Mouse (Mus musculus) hindbrain, embryonic 16.5 days (tissue): ENCODE results near the gene Fam102a. TPM values are rescaled to one million over a fixed set of nuclear protein-coding genes. Genes with fewer than 3 reads are reported as not detected.

Experiments
- ATAC-seq: fragments of 200-750 bp; cut with Nextera tagmentation; 2 replicates; pipeline ENCODE4 v1.8.0; 2017; ENCODE audit warnings: moderate TSS enrichment, moderate library complexity
- H3K27ac ChIP-seq: fragments of 300-500 bp; sonication (generic); 2 replicates; pipeline ENCODE4 v1.5.1; 2014; ENCODE audit warnings: low read depth, mild to moderate bottlenecking, control low read depth, low read length, moderate library complexity
- H3K27me3 ChIP-seq: fragments of 300-500 bp; sonication (generic); replicated peaks from 2 replicates; pipeline ENCODE4 v1.6.1; 2014; ENCODE audit warnings: low read length; ENCODE audit not compliant: control insufficient read depth, insufficient read depth
- H3K36me3 ChIP-seq: fragments of 300-500 bp; sonication (generic); 2 replicates; pipeline ENCODE4 v1.6.1; 2014; ENCODE audit warnings: mild to moderate bottlenecking, low read length, moderate library complexity, mixed read lengths; ENCODE audit not compliant: control insufficient read depth, insufficient read depth
- H3K4me1 ChIP-seq: fragments of 300-500 bp; sonication (generic); 2 replicates; pipeline ENCODE4 v1.6.1; 2014; ENCODE audit warnings: low read depth, low read length; ENCODE audit not compliant: control insufficient read depth, insufficient read depth
- H3K4me2 ChIP-seq: fragments of 300-500 bp; sonication (generic); 2 replicates; pipeline ENCODE4 v1.6.1; 2014; ENCODE audit warnings: mild to moderate bottlenecking, low read length, control low read depth, moderate library complexity
- H3K4me3 ChIP-seq: fragments of 300-500 bp; sonication (generic); 2 replicates; pipeline ENCODE4 v1.5.1; 2014; ENCODE audit warnings: mild to moderate bottlenecking, low read length, control low read depth, moderate library complexity
- H3K9ac ChIP-seq: fragments of 300-500 bp; sonication (generic); 2 replicates; pipeline ENCODE4 v1.6.1; 2014; ENCODE audit warnings: low read depth, mild to moderate bottlenecking, control low read depth, low read length, moderate library complexity
- H3K9me3 ChIP-seq: fragments of 300-500 bp; sonication (generic); 2 replicates; pipeline ENCODE4 v1.6.1; 2014; ENCODE audit warnings: mild to moderate bottlenecking, low read length, moderate library complexity; ENCODE audit not compliant: control insufficient read depth
- WGBS: fragments of 180-500 bp; shearing (Covaris S2); extraction: QIAGEN DNeasy Blood & Tissue Kit; methylation state at CpG from one replicate; pipeline ENCODE4 v1.1.7; 2014; 5-methylcytosine and 5-hydroxymethylcytosine counted together
- polyA plus RNA-seq: library from polyadenylated mRNA; unstranded; fragments of >200 nt; fragmentation: Nextera tagmentation; extraction: Ambion mirVana; gene quantifications from 2 replicates; pipeline ENCODE4 v1.2.1, GENCODE M21; 2015

Gene Fam102a
- polyA plus RNA-seq, 1 experiment from 2014 or later: 7.3 TPM

GRCm38 (mm10) chr2:32596725-32597124 lies 61.6 kb downstream of the Fam102a start:
- H3K27ac ChIP-seq: peak overlapping the region; percentile 60
- no peaks in the 10 kb centered on the region for H3K4me1 ChIP-seq
- no peak overlapping the region for H3K9ac ChIP-seq
- H3K4me3 ChIP-seq: no peak overlapping the region
- no peaks in the 10 kb centered on the region for H3K9me3 ChIP-seq
- H3K4me2 ChIP-seq: no peak overlapping the region
- H3K36me3 ChIP-seq: peaks cover 5% of the 10 kb centered on the region; the same call in 1 of the 2 replicates
- 71% methylated on average over 13 of the region's 13 CpGs for WGBS
- H3K27me3 ChIP-seq: no peaks in the 10 kb centered on the region
- peak; percentile 32; the same call in 1 of the 2 replicates for ATAC-seq

- no peak overlapping the region for H3K4me3 ChIP-seq
- H3K27me3 ChIP-seq: no peaks in the 10 kb centered on the region
- H3K4me2 ChIP-seq: no peak overlapping the region
- no peak overlapping the region for H3K9ac ChIP-seq
- peak overlapping the region; percentile 60 for H3K27ac ChIP-seq
- H3K9me3 ChIP-seq: no peaks in the 10 kb centered on the region
- H3K4me1 ChIP-seq: no peaks in the 10 kb centered on the region
- peaks cover 5% of the 10 kb centered on the region; the same call in 1 of the 2 replicates for H3K36me3 ChIP-seq
- WGBS: 85% methylated on average over 5 of the region's 5 CpGs
- no peak for ATAC-seq
Measured at GRCm38 (mm10) chr2:32597248-32597647, 62.1 kb downstream of the Fam102a start.

DNA sequence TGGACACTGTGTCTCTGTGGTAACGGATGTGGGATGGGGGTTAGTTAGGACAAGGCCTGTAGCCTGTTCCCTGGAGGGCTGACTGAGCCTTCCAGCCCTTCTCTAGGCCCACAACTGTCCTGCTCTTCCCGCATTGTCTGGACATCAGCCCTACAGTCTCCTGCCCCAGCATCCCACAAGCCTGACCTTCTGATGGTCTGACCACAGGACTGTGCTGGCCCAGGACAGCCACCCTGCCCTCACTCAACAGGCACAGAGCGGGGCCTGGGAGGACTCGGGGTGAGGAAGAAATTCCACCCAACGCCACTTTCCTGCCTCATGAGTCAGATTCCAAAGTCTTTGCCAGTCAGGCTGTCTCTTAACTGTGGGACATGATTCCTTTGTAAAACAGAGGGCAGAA lies 62.6 kb downstream of the Fam102a start:
- Histone ChIP-seq H3K36me3 (peaks cover 5% of the 10 kb centered on the region; the same call in 1 of the 2 replicates), H3K27me3 (no peaks in the 10 kb centered on the region), H3K9ac (no peak overlapping the region), H3K27ac (no peak overlapping the region), H3K4me2 (no peak overlapping the region), H3K4me1 (no peaks in the 10 kb centered on the region), H3K9me3 (no peaks in the 10 kb centered on the region), H3K4me3 (no peak overlapping the region)
- 86% methylated on average over 5 of the region's 5 CpGs for WGBS
- no peak for ATAC-seq

DNA sequence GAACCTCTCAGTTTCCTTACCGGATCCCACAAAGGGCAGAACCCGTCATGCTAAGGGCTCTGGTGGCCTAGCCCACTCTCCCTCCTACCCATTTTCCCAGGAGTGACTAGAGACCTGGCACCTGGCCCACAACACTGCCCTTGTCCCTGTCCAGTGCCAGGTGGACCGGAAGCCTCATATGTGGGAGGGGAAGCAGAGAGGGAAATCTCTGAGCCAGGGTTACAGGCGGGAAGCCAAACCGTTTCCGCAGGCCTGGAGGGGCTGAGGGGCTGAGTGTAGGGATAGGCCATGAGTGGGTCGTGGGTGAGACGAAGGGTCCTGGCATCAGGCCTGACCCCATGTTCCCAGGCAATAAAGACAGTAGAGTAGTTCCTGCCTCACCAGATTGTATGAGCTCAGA lies 63.4 kb downstream of the Fam102a start:
- H3K27ac ChIP-seq: no peak overlapping the region

DNA sequence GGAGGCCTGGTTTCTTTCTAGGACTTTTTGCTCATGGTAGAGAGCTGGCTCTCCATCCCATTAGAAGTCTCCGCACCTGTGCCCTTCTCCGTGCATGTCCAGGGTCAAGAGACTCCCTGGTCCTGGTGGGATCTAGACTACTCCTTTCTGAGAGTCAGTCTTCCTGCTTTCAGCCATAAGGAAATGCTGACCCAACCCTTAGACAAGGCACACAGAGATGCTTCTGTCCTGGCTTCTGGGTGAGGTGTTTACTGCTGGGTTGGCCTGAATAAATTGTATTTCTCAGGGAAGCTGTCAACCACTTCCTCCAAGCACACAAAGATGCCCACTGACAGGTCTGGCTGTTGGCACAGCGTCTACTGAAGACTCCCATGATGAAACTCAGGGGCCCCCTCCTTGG lies 64.3 kb downstream of the Fam102a start, which contains the start of gene St6galnac6:
Gene St6galnac6 (plus strand): TSS at position 301 of the 400 bp plus-strand sequence.
- H3K4me1 ChIP-seq: no peaks in the 10 kb centered on the region
- WGBS: 94% methylated on average over 3 of the region's 3 CpGs
- no peak within 1 kb of the TSS for H3K27ac ChIP-seq
- H3K36me3 ChIP-seq: peaks cover 5% of the 10 kb centered on the region; the same call in 1 of the 2 replicates
- no peak within 1 kb of the TSS for H3K9ac ChIP-seq
- no peaks in the 10 kb centered on the region for H3K9me3 ChIP-seq
- no peak within 1 kb of the TSS for H3K4me3 ChIP-seq
- no peak for ATAC-seq
- no peak within 1 kb of the TSS for H3K4me2 ChIP-seq
- no peaks in the 10 kb centered on the region for H3K27me3 ChIP-seq

More for the DNA sequence above, 63.4 kb downstream of the Fam102a start:
- Histone ChIP-seq H3K27me3 (no peaks in the 10 kb centered on the region), H3K9ac (no peak overlapping the region), H3K36me3 (peaks cover 5% of the 10 kb centered on the region; the same call in 1 of the 2 replicates), H3K4me2 (no peak overlapping the region), H3K9me3 (no peaks in the 10 kb centered on the region), H3K4me1 (no peaks in the 10 kb centered on the region), H3K4me3 (no peak overlapping the region)
- 87% methylated on average over 8 of the region's 8 CpGs for WGBS
- no peak for ATAC-seq

GRCm38 (mm10) chr2:32601417-32602065 lies 66.4 kb downstream of the Fam102a start:
- Histone ChIP-seq H3K4me3 (no peak overlapping the region), H3K27ac (no peak overlapping the region), H3K9ac (no peak overlapping the region), H3K4me1 (no peaks in the 10 kb centered on the region), H3K4me2 (no peak overlapping the region), H3K9me3 (no peaks in the 10 kb centered on the region), H3K36me3 (no peaks in the 10 kb centered on the region), H3K27me3 (no peaks in the 10 kb centered on the region)
- whole genome bisulfite sequencing: 34% methylated on average over 8 of the region's 8 CpGs
- peak; percentile 31; the same call in 1 of the 2 replicates for ATAC-seq

GRCm38 (mm10) chr2:32602600-32603054 lies 67.5 kb downstream of the Fam102a start:
- WGBS: 1% methylated on average over 11 of the region's 11 CpGs
- H3K4me2 ChIP-seq: peak overlapping the region; percentile 48

GRCm38 (mm10) chr2:32604631-32605030 lies 69.5 kb downstream of the Fam102a start:
- H3K4me3 ChIP-seq: no peak overlapping the region
- peaks cover 16% of the 10 kb centered on the region for H3K4me1 ChIP-seq
- H3K36me3 ChIP-seq: no peaks in the 10 kb centered on the region
- H3K9me3 ChIP-seq: no peaks in the 10 kb centered on the region
- H3K27ac ChIP-seq: no peak overlapping the region
- 51% methylated on average over 10 of the region's 10 CpGs for WGBS
- no peak overlapping the region for H3K4me2 ChIP-seq
- ATAC-seq: no peak
- H3K9ac ChIP-seq: no peak overlapping the region
- H3K27me3 ChIP-seq: no peaks in the 10 kb centered on the region

More at GRCm38 (mm10) chr2:32602600-32603054, 67.5 kb downstream of the Fam102a start:
- Histone ChIP-seq H3K27ac (no peak overlapping the region), H3K9ac (0 out of 2 replicates have a peak overlapping the region, but pooled peaks have one; percentile 7), H3K9me3 (no peaks in the 10 kb centered on the region), H3K36me3 (no peaks in the 10 kb centered on the region), H3K4me1 (peaks cover 4% of the 10 kb centered on the region; the same call in 1 of the 2 replicates), H3K4me3 (peak overlapping the region; percentile 27), H3K27me3 (no peaks in the 10 kb centered on the region)
- ATAC-seq: no peak
